Mouse (Mus musculus): ENCODE measurements around the gene Gm3233.
"Not testable (repeated sequence)": the region's sequence is repeated elsewhere in the genome, so short reads cannot be mapped to it uniquely, and the experiment has no call there.

The Gm3233 gene

GRCm38 (mm10) chr10:77759582-77759981 is at the start of gene Gm3233:
Gene Gm3233 (minus strand): TSS chr10:77759682.
- not testable (repeated sequence) for DNase-seq (ENCODE audit: low read depth, low spot score)

- DNase-seq (ENCODE audit: low read depth, low spot score), result no peak
These were observed 44.6 kb upstream of the Gm3233 start for GRCm38 (mm10) chr10:77804095-77804494.

GRCm38 (mm10) chr10:77798921-77799508 is 39.5 kb upstream of the Gm3233 start, which contains the start of gene Gm19668:
Gene Gm19668 (minus strand): TSS chr10:77799133.
- DNase-seq (ENCODE audit: low read depth, low spot score), result no peak

GRCm38 (mm10) chr10:77798164-77798920 is 38.9 kb upstream of the Gm3233 start:
- not testable (repeated sequence) for DNase-seq (ENCODE audit: low read depth, low spot score)

- DNase-seq (ENCODE audit: low read depth, low spot score), result no peak
These were observed 38.2 kb upstream of the Gm3233 start for GRCm38 (mm10) chr10:77797677-77798076.

- no peak for DNase-seq (ENCODE audit: low read depth, low spot score)
These were observed 35.5 kb upstream of the Gm3233 start, which contains the start of gene Gm9639 for GRCm38 (mm10) chr10:77794976-77795375. Gene Gm9639 (minus strand): TSS chr10:77795076.

- no peak for DNase-seq (ENCODE audit: low read depth, low spot score)
These were observed 29.1 kb upstream of the Gm3233 start for GRCm38 (mm10) chr10:77788621-77789020.

- DNase-seq (ENCODE audit: low read depth, low spot score), result not testable (repeated sequence)
These were observed 28.4 kb upstream of the Gm3233 start, which contains the start of gene Gm7137 for GRCm38 (mm10) chr10:77787876-77788275. Gene Gm7137 (minus strand): TSS chr10:77788200.

GRCm38 (mm10) chr10:77783396-77783795 is 23.9 kb upstream of the Gm3233 start:
- DNase-seq (ENCODE audit: low read depth, low spot score), result not testable (repeated sequence)

GRCm38 (mm10) chr10:77782442-77782841 is 23.0 kb upstream of the Gm3233 start, which contains the start of gene Gm3250:
Gene Gm3250 (minus strand): TSS chr10:77782542.
- DNase-seq (ENCODE audit: low read depth, low spot score), result not testable (repeated sequence)

- not testable (repeated sequence) for DNase-seq (ENCODE audit: low read depth, low spot score)
These were observed 17.4 kb upstream of the Gm3233 start, which contains the start of gene Gm7138 for GRCm38 (mm10) chr10:77776844-77777243. Gene Gm7138 (minus strand): TSS chr10:77776944.

- not testable (repeated sequence) for DNase-seq (ENCODE audit: low read depth, low spot score)
These were observed 12.7 kb upstream of the Gm3233 start for GRCm38 (mm10) chr10:77772142-77772541.

GRCm38 (mm10) chr10:77771225-77771624 is 11.7 kb upstream of the Gm3233 start, which contains the start of gene Gm3238:
Gene Gm3238 (minus strand): TSS chr10:77771325.
- DNase-seq (ENCODE audit: low read depth, low spot score), result not testable (repeated sequence)

GRCm38 (mm10) chr10:77769727-77770126 is 10.2 kb upstream of the Gm3233 start:
- no peak for DNase-seq (ENCODE audit: low read depth, low spot score)

- DNase-seq (ENCODE audit: low read depth, low spot score), result no peak
These were observed 6.0 kb downstream of the Gm3233 start for GRCm38 (mm10) chr10:77753448-77753847.

- not testable (repeated sequence) for DNase-seq (ENCODE audit: low read depth, low spot score)
These were observed 7.2 kb downstream of the Gm3233 start for GRCm38 (mm10) chr10:77752312-77752711.

- not testable (repeated sequence) for DNase-seq (ENCODE audit: low read depth, low spot score)
These were observed 8.2 kb downstream of the Gm3233 start, which contains the start of gene Gm9736 for GRCm38 (mm10) chr10:77751254-77751653. Gene Gm9736 (minus strand): TSS chr10:77751354.

- DNase-seq (ENCODE audit: low read depth, low spot score), result not testable (repeated sequence)
These were observed 8.8 kb downstream of the Gm3233 start for GRCm38 (mm10) chr10:77750686-77751085.

- DNase-seq (ENCODE audit: low read depth, low spot score), result not testable (repeated sequence)
These were observed 17.4 kb downstream of the Gm3233 start, which contains the start of gene Gm18596 for GRCm38 (mm10) chr10:77741924-77742688. Gene Gm18596 (minus strand): TSS chr10:77742638.

GRCm38 (mm10) chr10:77738929-77739328 is 20.6 kb downstream of the Gm3233 start:
- no peak for DNase-seq (ENCODE audit: low read depth, low spot score)

- DNase-seq (ENCODE audit: low read depth, low spot score), result no peak
These were observed 23.6 kb downstream of the Gm3233 start for GRCm38 (mm10) chr10:77735928-77736327.
